Comparison of ENCODE assay signal across 7 mouse cellular contexts in the genomic region with DNA sequence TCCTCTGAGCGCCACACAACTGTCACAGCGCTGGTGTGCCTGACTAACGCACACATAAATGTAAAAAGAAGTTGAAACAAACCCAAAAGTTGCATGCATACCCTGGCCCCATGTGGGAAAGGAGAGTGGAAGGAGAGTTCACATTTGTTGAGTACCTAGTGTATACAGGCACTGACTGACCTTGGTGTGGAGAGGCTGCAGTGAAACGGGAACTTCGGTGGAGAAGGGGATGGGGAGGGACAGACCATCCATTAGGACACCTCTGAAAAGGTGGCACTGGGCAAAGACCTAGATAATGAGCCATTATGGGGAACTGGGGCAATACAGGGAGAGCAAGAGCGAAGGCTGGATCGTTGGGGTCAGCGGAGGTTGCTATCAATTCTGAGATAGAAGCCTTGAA. TPM values are rescaled to one million over a fixed set of nuclear protein-coding genes. Genes with fewer than 3 reads are reported as not detected.
A peak's percentile ranks its signal among the peaks of the same experiment; 100 is the strongest.
DNase-seq lines count a peak whose midpoint lies in the region; ATAC-seq and TF ChIP-seq lines count a peak whose summit lies in the region.

No protein-coding gene starts in this region.

- H3K36me3 ChIP-seq in thymus, adult 2 months (ENCODE audit: control insufficient read depth, insufficient read depth, low read length), result no peaks in the 10 kb centered on the region
- peaks cover under 1% of the 10 kb centered on the region; the same call in 1 of the 2 replicates for H3K36me3 ChIP-seq in heart, embryonic 16.5 days (ENCODE audit: control insufficient read depth, insufficient read depth)
- no peaks in the 10 kb centered on the region for H3K36me3 ChIP-seq in liver, embryonic 13.5 days

- no peak for ATAC-seq in heart, embryonic 16.5 days (replicated peaks; ENCODE audit: extremely low read depth, insufficient read depth, low FRiP score)
- ATAC-seq in liver, embryonic 13.5 days (ENCODE audit: low read depth), result no peak

- H3K4me1 ChIP-seq in thymus, adult 2 months (replicated peaks; ENCODE audit: control insufficient read depth, insufficient read depth, low read length), result peaks cover 15% of the 10 kb centered on the region
- peaks cover 52% of the 10 kb centered on the region for H3K4me1 ChIP-seq in heart, embryonic 16.5 days (ENCODE audit: control insufficient read depth, insufficient read depth, low read length)
- H3K4me1 ChIP-seq in liver, embryonic 13.5 days (replicated peaks), result peaks cover 76% of the 10 kb centered on the region

- no peak for DNase-seq in thymus, adult 2 months
- DNase-seq in thymus, postnatal 14 days, result no peak
- DNase-seq in liver, embryonic 13.5 days, result no peak
- DNase-seq in MN1 (ENCODE audit: low spot score), result no peak
- no peak for DNase-seq in cerebellum, adult 11-12 months
- no peak for DNase-seq in gastrocnemius, postnatal 25 days

- TF ChIP-seq POLR2A in thymus, adult 2 months (IDR thresholded peaks at IDR 0.05; ENCODE audit: control insufficient read depth, extremely low read depth, insufficient read depth, low read length, poor library complexity), result no peak

- no peaks in the 10 kb centered on the region for H3K27me3 ChIP-seq in thymus, adult 2 months (ENCODE audit: control insufficient read depth, insufficient read depth, low read length)
- no peaks in the 10 kb centered on the region for H3K27me3 ChIP-seq in heart, embryonic 16.5 days (ENCODE audit: control insufficient read depth, insufficient read depth, low read length)
- H3K27me3 ChIP-seq in liver, embryonic 13.5 days, result peaks cover 19% of the 10 kb centered on the region

- TF ChIP-seq CTCF in thymus, adult 2 months (IDR thresholded peaks at IDR 0.05; ENCODE audit: borderline replicate concordance, control insufficient read depth, extremely low read depth, insufficient read depth, low read length, poor library complexity), result no peak

- peak overlapping the region; percentile 77 for H3K9ac ChIP-seq in heart, embryonic 16.5 days (ENCODE audit: low read length)
- H3K9ac ChIP-seq in liver, embryonic 13.5 days, result peak overlapping the region; percentile 70

- no peak overlapping the region; the same call in 1 of the 2 replicates for H3K27ac ChIP-seq in thymus, adult 2 months (ENCODE audit: control insufficient read depth, insufficient read depth, low read length)
- no peak overlapping the region for H3K27ac ChIP-seq in heart, embryonic 16.5 days (ENCODE audit: low read length)
- no peak overlapping the region for H3K27ac ChIP-seq in liver, embryonic 13.5 days

- 82% methylated on average over 8 of the region's 8 CpGs for WGBS in thymus, adult 2 months
- 74% methylated on average over 8 of the region's 8 CpGs for WGBS in heart, embryonic 16.5 days
- WGBS in liver, embryonic 13.5 days (ENCODE audit: insufficient replicate concordance), result 62% methylated on average over 8 of the region's 8 CpGs

- H3K9me3 ChIP-seq in heart, embryonic 16.5 days (replicated peaks; ENCODE audit: control insufficient read depth, low read length), result no peaks in the 10 kb centered on the region
- no peaks in the 10 kb centered on the region for H3K9me3 ChIP-seq in liver, embryonic 13.5 days (replicated peaks)

- peak overlapping the region; percentile 99 for H3K4me2 ChIP-seq in heart, embryonic 16.5 days (ENCODE audit: low read depth, low read length)
- H3K4me2 ChIP-seq in liver, embryonic 13.5 days, result peak overlapping the region; percentile 81

- peak overlapping the region; percentile 69; the same call in 1 of the 2 replicates for H3K4me3 ChIP-seq in thymus, adult 2 months (ENCODE audit: control insufficient read depth, insufficient read depth, low read length)
- peak overlapping the region; percentile 53 for H3K4me3 ChIP-seq in heart, embryonic 16.5 days (ENCODE audit: low read length)
- peak overlapping the region; percentile 53 for H3K4me3 ChIP-seq in liver, embryonic 13.5 days (replicated peaks)

RNA-seq across cellular contexts. Expression of gene Maff, which starts 10.1 kb away (rescaled TPM):
- 7.4 and 8.1 TPM in 2 replicates for polyA plus RNA-seq in thymus, adult 2 months (2012; rRNA removed)
- 3.9 and 4.1 TPM in 2 replicates for polyA plus RNA-seq in heart, embryonic 16.5 days (2015; fragmentation: Nextera tagmentation; extraction: Ambion mirVana)
- 0.95 and 1.1 TPM in 2 replicates for polyA plus RNA-seq in liver, embryonic 13.5 days (2015; fragmentation: Nextera tagmentation; extraction: Ambion mirVana)
- 1 to 10 TPM; 2.7 to 3.8 TPM for total RNA-seq in gastrocnemius, postnatal 25 days (2021)

RNA-seq across cellular contexts. Expression of gene Pla2g6, which starts 28.3 kb away (rescaled TPM):
- polyA plus RNA-seq in thymus, adult 2 months (2012; rRNA removed), result 65.2 and 71.4 TPM in 2 replicates
- 12.1 and 13.7 TPM in 2 replicates for polyA plus RNA-seq in heart, embryonic 16.5 days (2015; fragmentation: Nextera tagmentation; extraction: Ambion mirVana)
- 11.4 and 14.9 TPM in 2 replicates for polyA plus RNA-seq in liver, embryonic 13.5 days (2015; fragmentation: Nextera tagmentation; extraction: Ambion mirVana)
- total RNA-seq in gastrocnemius, postnatal 25 days (2021), result 10 to 100 TPM; 15.0 to 16.0 TPM

RNA-seq across cellular contexts. Expression of gene Tmem184b, which starts 46.9 kb away (rescaled TPM):
- 225 and 303 TPM in 2 replicates for polyA plus RNA-seq in thymus, adult 2 months (2012; rRNA removed)
- polyA plus RNA-seq in heart, embryonic 16.5 days (2015; fragmentation: Nextera tagmentation; extraction: Ambion mirVana), result 71.7 and 75.2 TPM in 2 replicates
- 8.7 and 12.1 TPM in 2 replicates for polyA plus RNA-seq in liver, embryonic 13.5 days (2015; fragmentation: Nextera tagmentation; extraction: Ambion mirVana)
- 10 to 100 TPM; 28.4 to 30.4 TPM for total RNA-seq in gastrocnemius, postnatal 25 days (2021)
